Mouse (Mus musculus): ENCODE data around the gene Plekhm2. TPM values are rescaled to one million over a fixed set of nuclear protein-coding genes. Genes with fewer than 3 reads are reported as not detected.
A peak's percentile ranks its signal among the peaks of the same experiment; 100 is the strongest.

Plekhm2 gene
- polyA plus RNA-seq, 1 experiment from 2014 or later = 8.1 TPM

- no peaks in the 10 kb centered on the region for H3K9me3 ChIP-seq (replicated peaks)
- H3K27me3 ChIP-seq (replicated peaks) = no peaks in the 10 kb centered on the region; the same call in 1 of the 2 replicates
- ATAC-seq (ENCODE audit: low FRiP score) = no peak; the same call in 1 of the 2 replicates
- peaks cover 12% of the 10 kb centered on the region for H3K4me1 ChIP-seq
- peak overlapping the region; percentile 48 for H3K4me2 ChIP-seq
- peak overlapping the region; percentile 28; the same call in 1 of the 2 replicates for H3K9ac ChIP-seq (replicated peaks)
- 14% methylated on average over 22 of the region's 22 CpGs for WGBS
- H3K36me3 ChIP-seq = no peaks in the 10 kb centered on the region
- no peak overlapping the region for H3K27ac ChIP-seq (replicated peaks)
- 0 out of 2 replicates have a peak overlapping the region, but pooled peaks have one; percentile 12 for H3K4me3 ChIP-seq (replicated peaks)
Measured at GRCm38 (mm10) chr4:141617863-141618564, 46.7 kb downstream of the Plekhm2 start.

GRCm38 (mm10) chr4:141617299-141617698 is 47.4 kb downstream of the Plekhm2 start:
- no peak for ATAC-seq (ENCODE audit: low FRiP score)
- Histone ChIP-seq H3K27ac (replicated peaks) (no peak overlapping the region), H3K9me3 (replicated peaks) (no peaks in the 10 kb centered on the region), H3K4me3 (replicated peaks) (0 out of 2 replicates have a peak overlapping the region, but pooled peaks have one; percentile 12), H3K4me1 (peaks cover 12% of the 10 kb centered on the region), H3K36me3 (no peaks in the 10 kb centered on the region), H3K27me3 (replicated peaks) (no peaks in the 10 kb centered on the region; the same call in 1 of the 2 replicates), H3K4me2 (peak overlapping the region; percentile 48), H3K9ac (replicated peaks) (peak overlapping the region; percentile 28; the same call in 1 of the 2 replicates)
- WGBS = 5% methylated on average over 20 of the region's 20 CpGs

GRCm38 (mm10) chr4:141616811-141617210 is 47.9 kb downstream of the Plekhm2 start:
- no peak overlapping the region for H3K4me2 ChIP-seq
- H3K9me3 ChIP-seq (replicated peaks) = no peaks in the 10 kb centered on the region
- ATAC-seq (ENCODE audit: low FRiP score) = no peak
- no peak overlapping the region for H3K9ac ChIP-seq (replicated peaks)
- no peaks in the 10 kb centered on the region; the same call in 1 of the 2 replicates for H3K27me3 ChIP-seq (replicated peaks)
- H3K27ac ChIP-seq (replicated peaks) = no peak overlapping the region
- no peaks in the 10 kb centered on the region for H3K36me3 ChIP-seq
- H3K4me3 ChIP-seq (replicated peaks) = no peak overlapping the region
- WGBS = 76% methylated on average over 6 of the region's 6 CpGs
- peaks cover 12% of the 10 kb centered on the region for H3K4me1 ChIP-seq

GRCm38 (mm10) chr4:141614946-141615345 is 49.8 kb downstream of the Plekhm2 start:
- no peaks in the 10 kb centered on the region; the same call in 1 of the 2 replicates for H3K27me3 ChIP-seq (replicated peaks)
- no peak overlapping the region for H3K9ac ChIP-seq (replicated peaks)
- H3K4me2 ChIP-seq = no peak overlapping the region
- H3K4me1 ChIP-seq = peaks cover 12% of the 10 kb centered on the region
- ATAC-seq (ENCODE audit: low FRiP score) = no peak
- 81% methylated on average over 14 of the region's 14 CpGs for WGBS
- H3K36me3 ChIP-seq = no peaks in the 10 kb centered on the region
- H3K9me3 ChIP-seq (replicated peaks) = no peaks in the 10 kb centered on the region
- no peak overlapping the region for H3K4me3 ChIP-seq (replicated peaks)
- no peak overlapping the region for H3K27ac ChIP-seq (replicated peaks)

GRCm38 (mm10) chr4:141609538-141609937 is 55.2 kb downstream of the Plekhm2 start:
- ATAC-seq (ENCODE audit: low FRiP score) = no peak
- Histone ChIP-seq H3K4me1 (no peaks in the 10 kb centered on the region), H3K27me3 (replicated peaks) (no peaks in the 10 kb centered on the region), H3K36me3 (no peaks in the 10 kb centered on the region), H3K9me3 (replicated peaks) (no peaks in the 10 kb centered on the region), H3K4me3 (replicated peaks) (no peak overlapping the region), H3K9ac (replicated peaks) (no peak overlapping the region), H3K27ac (replicated peaks) (no peak overlapping the region), H3K4me2 (no peak overlapping the region)
- 78% methylated on average over 6 of the region's 6 CpGs for WGBS

- no peak within 1 kb of the TSS for H3K4me2 ChIP-seq
- H3K9me3 ChIP-seq (replicated peaks) = no peaks in the 10 kb centered on the region
- H3K4me1 ChIP-seq = no peaks in the 10 kb centered on the region
- H3K36me3 ChIP-seq = no peaks in the 10 kb centered on the region
- no peak within 1 kb of the TSS for H3K9ac ChIP-seq (replicated peaks)
- 90% methylated on average over 11 of the region's 11 CpGs for WGBS
- no peak within 1 kb of the TSS for H3K27ac ChIP-seq (replicated peaks)
- no peak for ATAC-seq (ENCODE audit: low FRiP score)
- H3K4me3 ChIP-seq (replicated peaks) = no peak within 1 kb of the TSS
- no peaks in the 10 kb centered on the region for H3K27me3 ChIP-seq (replicated peaks)
Measured at GRCm38 (mm10) chr4:141605861-141606260, 58.8 kb downstream of the Plekhm2 start, which contains the start of gene Fblim1. TSS of gene Fblim1 (minus strand) at chr4:141606096.

- no peaks in the 10 kb centered on the region for H3K27me3 ChIP-seq (replicated peaks)
- H3K4me3 ChIP-seq (replicated peaks) = no peak overlapping the region
- H3K4me1 ChIP-seq = peaks cover 2% of the 10 kb centered on the region; the same call in 1 of the 2 replicates
- H3K27ac ChIP-seq (replicated peaks) = no peak overlapping the region
- WGBS = 84% methylated on average over 5 of the region's 5 CpGs
- no peak overlapping the region for H3K9ac ChIP-seq (replicated peaks)
- H3K9me3 ChIP-seq (replicated peaks) = no peaks in the 10 kb centered on the region
- no peak for ATAC-seq (ENCODE audit: low FRiP score)
- H3K4me2 ChIP-seq = no peak overlapping the region
- H3K36me3 ChIP-seq = no peaks in the 10 kb centered on the region
Measured at GRCm38 (mm10) chr4:141605421-141605820, 59.3 kb downstream of the Plekhm2 start.

- no peak overlapping the region for H3K4me2 ChIP-seq
- H3K4me3 ChIP-seq (replicated peaks) = no peak overlapping the region
- no peak overlapping the region for H3K9ac ChIP-seq (replicated peaks)
- H3K36me3 ChIP-seq = no peaks in the 10 kb centered on the region
- peaks cover 12% of the 10 kb centered on the region for H3K4me1 ChIP-seq
- ATAC-seq (ENCODE audit: low FRiP score) = no peak
- no peak overlapping the region for H3K27ac ChIP-seq (replicated peaks)
- H3K27me3 ChIP-seq (replicated peaks) = no peaks in the 10 kb centered on the region
- H3K9me3 ChIP-seq (replicated peaks) = no peaks in the 10 kb centered on the region
- 75% methylated on average over 8 of the region's 8 CpGs for WGBS
Measured at GRCm38 (mm10) chr4:141604493-141604892, 60.2 kb downstream of the Plekhm2 start.

GRCm38 (mm10) chr4:141603921-141604320 is 60.8 kb downstream of the Plekhm2 start:
- ATAC-seq (ENCODE audit: low FRiP score) = no peak

GRCm38 (mm10) chr4:141602523-141603223 is 62.0 kb downstream of the Plekhm2 start:
- WGBS = 87% methylated on average over 11 of the region's 11 CpGs
- Histone ChIP-seq H3K27ac (replicated peaks) (no peak overlapping the region), H3K27me3 (replicated peaks) (peaks cover 4% of the 10 kb centered on the region; the same call in 1 of the 2 replicates), H3K9me3 (replicated peaks) (no peaks in the 10 kb centered on the region), H3K4me2 (no peak overlapping the region), H3K36me3 (no peaks in the 10 kb centered on the region), H3K9ac (replicated peaks) (no peak overlapping the region), H3K4me1 (peaks cover 28% of the 10 kb centered on the region), H3K4me3 (replicated peaks) (no peak overlapping the region)
- ATAC-seq (ENCODE audit: low FRiP score) = no peak

More at GRCm38 (mm10) chr4:141603921-141604320, 60.8 kb downstream of the Plekhm2 start:
- Histone ChIP-seq H3K4me3 (replicated peaks) (no peak overlapping the region), H3K36me3 (no peaks in the 10 kb centered on the region), H3K9ac (replicated peaks) (no peak overlapping the region), H3K9me3 (replicated peaks) (no peaks in the 10 kb centered on the region), H3K4me2 (no peak overlapping the region), H3K27ac (replicated peaks) (no peak overlapping the region), H3K27me3 (replicated peaks) (peaks cover under 1% of the 10 kb centered on the region; the same call in 1 of the 2 replicates), H3K4me1 (peaks cover 17% of the 10 kb centered on the region)
- WGBS = 80% methylated on average over 4 of the region's 4 CpGs

GRCm38 (mm10) chr4:141601148-141601862 is 63.4 kb downstream of the Plekhm2 start:
- 76% methylated on average over 12 of the region's 12 CpGs for WGBS
- Histone ChIP-seq H3K36me3 (no peaks in the 10 kb centered on the region), H3K27me3 (replicated peaks) (peaks cover 4% of the 10 kb centered on the region; the same call in 1 of the 2 replicates), H3K27ac (replicated peaks) (no peak overlapping the region), H3K9me3 (replicated peaks) (no peaks in the 10 kb centered on the region), H3K9ac (replicated peaks) (no peak overlapping the region), H3K4me1 (peaks cover 28% of the 10 kb centered on the region), H3K4me3 (replicated peaks) (no peak overlapping the region), H3K4me2 (no peak overlapping the region)
- ATAC-seq (ENCODE audit: low FRiP score) = no peak

Measured in neural tube, embryonic 15.5 days (tissue).